Mouse (Mus musculus) mature B cell (primary cell): ENCODE data around the gene Ptgfrn.

Experiments
- in situ Hi-C: fragments of 300-500 bp; cut with MboI; formaldehyde crosslinking; loops from 2 replicates; pipeline ENCODE4 v1.14.3; 2019

Ptgfrn gene

GRCm38 (mm10) chr3:101116431-101117385 is 6.6 kb upstream of the Ptgfrn start:
- in situ Hi-C loops: no loop called here

DNA sequence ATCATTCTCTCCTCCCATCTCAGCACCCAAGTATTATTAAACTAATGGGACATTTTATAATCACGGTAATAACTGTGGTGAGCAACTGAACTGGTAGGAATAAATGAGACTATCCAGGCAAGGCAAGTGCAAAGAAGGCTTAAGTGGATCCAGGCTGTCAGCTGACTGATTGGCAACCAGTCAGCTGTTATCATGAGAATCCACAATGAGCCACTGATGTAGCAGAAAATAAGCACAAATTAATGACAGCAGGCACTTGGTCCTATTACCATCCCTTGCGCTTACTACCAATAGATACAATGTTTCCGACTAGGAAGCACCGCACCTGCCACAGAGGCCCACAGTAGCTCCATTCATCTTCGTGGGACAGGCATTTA is 2.4 kb upstream of the Ptgfrn start:
- in situ Hi-C loops: no loop called here

- in situ Hi-C loops: no loop called here
Observed at GRCm38 (mm10) chr3:101111848-101112517, 1.9 kb upstream of the Ptgfrn start.

DNA sequence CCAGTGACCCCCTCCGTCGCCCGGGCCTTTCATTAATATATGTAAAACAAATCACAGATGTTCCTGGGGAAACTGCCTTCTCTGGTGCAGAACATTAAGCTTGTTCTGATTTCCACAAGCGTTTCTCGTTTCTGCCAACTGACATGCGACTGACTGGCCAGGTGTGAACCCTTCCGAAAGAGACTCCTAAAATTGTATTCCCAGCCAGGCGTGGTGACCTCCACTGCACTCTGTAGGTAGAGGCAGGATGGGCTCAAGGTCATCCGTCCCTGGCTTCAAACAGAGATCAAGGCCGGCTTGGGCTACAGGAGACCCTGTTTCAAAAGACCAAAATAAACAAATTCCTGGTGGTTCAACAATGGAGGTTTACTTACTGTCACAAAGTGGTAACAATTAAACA is 1.2 kb upstream of the Ptgfrn start:
- in situ Hi-C loops: no loop called here

- in situ Hi-C loops: no loop called here
Observed at GRCm38 (mm10) chr3:101110838-101111103, 693 bp upstream of the Ptgfrn start.

DNA sequence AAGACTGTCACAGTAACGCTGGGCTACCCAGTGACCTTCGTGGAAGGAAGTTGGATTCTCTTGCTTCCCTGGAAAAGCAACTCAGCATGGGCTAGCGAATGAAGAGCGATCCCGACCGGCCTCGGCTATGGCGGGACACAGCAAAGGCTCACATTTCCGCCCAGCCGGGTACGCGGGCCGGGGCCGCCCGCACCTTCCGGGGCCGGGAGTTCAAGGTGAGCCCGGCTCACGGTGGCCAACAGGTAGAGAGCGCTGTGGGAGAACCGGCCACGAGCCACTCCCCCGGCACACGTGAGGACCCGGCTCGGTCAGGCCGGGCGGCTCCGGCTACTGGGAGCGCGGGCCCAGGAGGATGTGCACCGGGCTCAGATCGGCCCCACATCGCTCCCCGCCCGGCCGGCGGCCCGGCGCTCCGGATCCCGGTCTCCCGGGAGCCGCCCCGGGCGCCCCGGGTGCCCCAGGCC is 488 bp downstream of the Ptgfrn start:
- in situ Hi-C loops: no loop called here

DNA sequence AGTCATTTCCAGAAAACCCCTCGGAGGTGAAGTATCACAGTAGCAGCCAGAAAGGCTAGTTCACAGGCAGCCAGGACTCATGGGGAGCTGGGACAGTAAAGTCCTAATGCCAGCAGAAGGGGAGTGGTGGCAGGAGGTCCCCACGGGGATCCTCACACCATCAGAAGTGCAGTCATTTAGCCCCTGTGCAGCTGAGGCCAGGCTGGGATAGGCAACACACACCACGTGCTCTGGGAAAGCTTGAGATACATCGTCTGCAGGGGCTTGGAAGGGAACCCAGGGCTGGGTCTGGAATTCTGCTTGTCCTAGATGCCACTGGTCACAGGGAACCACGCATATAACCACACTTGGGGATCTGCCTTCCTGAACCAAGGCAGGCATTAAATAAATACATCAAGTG is 1.2 kb downstream of the Ptgfrn start:
- in situ Hi-C loops: no loop called here

GRCm38 (mm10) chr3:101108282-101108681 is 1.8 kb downstream of the Ptgfrn start:
- in situ Hi-C loops: no loop called here

DNA sequence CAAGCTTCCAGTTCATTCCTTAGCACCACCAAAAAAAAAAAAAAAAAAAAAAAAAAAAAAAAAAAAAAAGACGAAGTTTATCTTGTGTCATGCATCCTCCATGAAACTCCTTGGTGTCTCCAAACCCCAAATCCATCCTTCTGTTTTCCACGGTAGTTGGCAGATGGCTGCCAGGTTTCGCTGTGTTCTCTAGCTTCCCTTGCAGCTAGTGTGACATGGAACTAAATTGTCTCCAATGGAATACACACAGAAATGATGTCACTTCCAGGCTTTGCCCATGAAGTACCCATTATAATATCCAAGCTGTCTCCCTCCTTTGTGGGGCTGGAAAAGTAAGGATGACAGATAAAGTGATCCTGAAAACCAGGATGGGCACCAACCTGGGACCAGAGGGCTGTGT is 3.8 kb downstream of the Ptgfrn start:
- in situ Hi-C loops: no loop called here

GRCm38 (mm10) chr3:101105486-101105885 is 4.6 kb downstream of the Ptgfrn start:
- in situ Hi-C loops: no loop called here

- in situ Hi-C loops: no loop called here
Observed at GRCm38 (mm10) chr3:101104883-101105282, 5.2 kb downstream of the Ptgfrn start.

- in situ Hi-C loops: no loop called here
Observed at GRCm38 (mm10) chr3:101103770-101104169, 6.3 kb downstream of the Ptgfrn start.

- in situ Hi-C loops: no loop called here
Observed at GRCm38 (mm10) chr3:101102106-101102505, 8.0 kb downstream of the Ptgfrn start.

DNA sequence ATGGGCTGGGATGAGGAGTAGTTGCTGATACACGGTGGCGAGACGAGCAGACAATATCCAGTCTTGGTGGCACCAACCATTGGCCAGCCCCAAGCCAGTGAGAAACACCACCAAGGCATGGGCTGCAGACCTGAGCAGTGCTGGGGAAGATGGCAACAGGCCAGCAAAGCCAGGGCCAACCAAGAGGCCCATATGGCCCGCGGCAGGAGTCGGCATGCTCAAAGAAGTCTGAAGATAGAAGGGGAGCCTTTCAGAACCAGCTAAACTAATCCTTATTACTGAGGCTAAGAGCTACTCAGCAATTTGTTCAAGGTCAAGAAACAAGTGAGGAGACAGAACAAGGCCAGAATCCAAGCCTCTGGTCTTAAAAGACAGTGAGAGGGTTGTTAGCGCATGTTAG is 8.9 kb downstream of the Ptgfrn start:
- in situ Hi-C loops: no loop called here

- in situ Hi-C loops: no loop called here
Observed at GRCm38 (mm10) chr3:101099701-101100357, 10.2 kb downstream of the Ptgfrn start.

- in situ Hi-C loops: no loop called here
Observed at GRCm38 (mm10) chr3:101098073-101098472, 12.0 kb downstream of the Ptgfrn start.

- in situ Hi-C loops: no loop called here
Observed at GRCm38 (mm10) chr3:101097146-101097800, 12.8 kb downstream of the Ptgfrn start.

GRCm38 (mm10) chr3:101095761-101096449 is 14.2 kb downstream of the Ptgfrn start:
- in situ Hi-C loops: no loop called here

DNA sequence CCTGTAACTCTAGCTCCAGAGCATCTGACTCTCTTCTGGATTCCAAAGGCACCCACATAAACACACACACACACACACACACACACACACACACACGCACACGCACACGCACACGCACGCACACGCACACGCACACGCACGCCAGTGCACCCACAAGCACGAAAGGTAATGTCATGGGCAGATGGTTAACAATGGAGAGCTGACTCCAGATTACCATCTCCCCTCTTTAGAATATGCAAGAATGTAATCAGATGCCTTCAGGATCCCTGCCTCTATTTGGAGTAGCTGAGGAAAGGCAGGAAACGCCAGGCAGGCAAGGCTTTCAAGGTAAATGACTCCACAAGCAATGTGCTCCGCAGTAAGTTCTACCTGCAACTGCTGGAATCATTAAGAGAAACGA is 17.9 kb downstream of the Ptgfrn start:
- in situ Hi-C loops: no loop called here

GRCm38 (mm10) chr3:101086584-101087445 is 23.3 kb downstream of the Ptgfrn start:
- in situ Hi-C loops: no loop called here

DNA sequence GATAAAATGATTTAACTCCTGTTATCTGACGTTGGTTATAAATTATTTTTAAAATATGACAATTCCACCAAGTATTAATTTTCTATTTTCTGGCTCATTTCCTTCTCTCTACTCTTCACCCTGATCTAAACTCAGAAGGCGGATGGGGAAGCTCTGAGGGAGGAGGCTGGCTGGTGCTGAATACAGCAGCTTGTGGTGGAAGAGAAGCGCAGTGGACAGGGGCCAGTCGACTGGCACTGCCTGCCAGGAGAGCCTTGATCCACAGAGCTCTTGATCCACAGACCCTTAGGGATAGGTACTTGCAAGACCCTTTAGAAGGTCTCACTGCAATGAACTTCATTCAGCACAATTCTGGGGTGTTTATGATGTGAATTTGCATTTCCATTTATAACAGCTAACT is 29.2 kb downstream of the Ptgfrn start:
- in situ Hi-C loops: no loop called here
